9 mouse cellular contexts compared by ENCODE assay signal in the genomic region with DNA sequence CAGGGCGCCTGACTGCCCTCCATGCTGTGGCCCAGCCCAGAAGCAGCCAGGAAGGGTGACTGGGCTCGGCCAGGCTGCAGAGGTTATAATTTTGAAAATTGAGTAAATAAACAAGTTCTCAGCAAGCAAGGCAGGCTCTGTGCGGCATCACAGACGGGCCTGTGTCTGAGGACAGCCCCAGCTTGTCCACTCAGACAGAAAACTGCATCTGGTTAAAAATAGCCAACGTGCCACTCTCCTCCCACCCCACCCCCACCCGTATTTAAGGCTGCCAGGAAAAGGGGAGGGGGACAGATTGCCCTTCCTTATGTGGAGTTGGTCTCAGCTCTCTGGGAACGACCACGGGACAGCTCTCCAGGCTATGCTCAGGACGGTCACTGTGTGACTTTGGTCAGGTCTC. TPM values are rescaled to one million over a fixed set of nuclear protein-coding genes. Genes with fewer than 3 reads are reported as not detected.
DNase-seq lines count a peak whose midpoint lies in the region; ATAC-seq and TF ChIP-seq lines count a peak whose summit lies in the region.
"Had no signal": no experiment of that assay in that cellular context is flagged by ENCODE, and none has a peak within 500 bp of the region (broad histone marks: within the 10 kb centered on the region; RNA-seq: fewer than 3 reads in every experiment).

No protein-coding gene starts in this region.

- H3ac ChIP-seq in myocyte (ENCODE audit: control insufficient read depth, insufficient read length) = no peak overlapping the region

- H3K4me1 ChIP-seq in lung, embryonic 14.5 days (ENCODE audit: insufficient read depth) = peaks cover 32% of the 10 kb centered on the region
- no peaks in the 10 kb centered on the region for H3K4me1 ChIP-seq in hindbrain, embryonic 11.5 days (replicated peaks; ENCODE audit: control insufficient read depth, insufficient read depth, low read length)

- H3K79me2 ChIP-seq in myocyte (ENCODE audit: control insufficient read depth, insufficient read depth) = peaks cover 100% of the 10 kb centered on the region

- H3K9me3 ChIP-seq in lung, embryonic 14.5 days (ENCODE audit: low read depth, low read length) = no peaks in the 10 kb centered on the region
- no peaks in the 10 kb centered on the region for H3K9me3 ChIP-seq in hindbrain, embryonic 11.5 days (ENCODE audit: control insufficient read depth, low read length)

- no peak for TF ChIP-seq CTCF in gastrocnemius, adult 2 months (IDR thresholded peaks at IDR 0.05)
- no peak for TF ChIP-seq CTCF in lung, embryonic 14.5 days (IDR thresholded peaks at IDR 0.05; ENCODE audit: low read depth)

- peak overlapping the region; percentile 40 for H3K9ac ChIP-seq in lung, embryonic 14.5 days
- no peak overlapping the region for H3K9ac ChIP-seq in hindbrain, embryonic 11.5 days (ENCODE audit: low read depth, low read length)

- peak; percentile 11 for TF ChIP-seq POLR2A in myocyte (IDR thresholded peaks at IDR 0.05; ENCODE audit: insufficient read length, low read depth)

- intact Hi-C loops in gastrocnemius, adult 2 months (cut with DNase I) = no loop called here

- no peaks in the 10 kb centered on the region for H3K27me3 ChIP-seq in lung, embryonic 14.5 days (ENCODE audit: insufficient read depth, low read length)
- H3K27me3 ChIP-seq in hindbrain, embryonic 11.5 days (ENCODE audit: control insufficient read depth, insufficient read depth, low read length) = no peaks in the 10 kb centered on the region
- no peaks in the 10 kb centered on the region for H3K27me3 ChIP-seq in myocyte (ENCODE audit: control insufficient read depth, insufficient read depth, insufficient read length)

- DNase-seq in gastrocnemius, adult 2 months = no peak
- DNase-seq in gastrocnemius, postnatal 4 days (ENCODE audit: low spot score in 2 of 2) = no peak
- peak; percentile 62 for DNase-seq in lung, embryonic 14.5 days
- no peak for DNase-seq in lung, postnatal 14 days
- DNase-seq in hindbrain, embryonic 11.5 days (ENCODE audit: low spot score) = no peak
- DNase-seq in adrenal gland, adult 18-20 months (ENCODE audit: low spot score in 2 of 2) = no peak
- no peak for DNase-seq in frontal cortex, postnatal 10 days (ENCODE audit: low spot score in 2 of 2)
- DNase-seq: thymus, postnatal 14 days had no signal

- no peaks in the 10 kb centered on the region for H3K36me3 ChIP-seq in lung, embryonic 14.5 days (ENCODE audit: insufficient read depth)
- no peaks in the 10 kb centered on the region for H3K36me3 ChIP-seq in hindbrain, embryonic 11.5 days (ENCODE audit: control insufficient read depth, insufficient read depth, low read length)
- peaks cover 8% of the 10 kb centered on the region for H3K36me3 ChIP-seq in myocyte (ENCODE audit: control insufficient read depth, insufficient read depth)

- peak overlapping the region; percentile 53 for H3K27ac ChIP-seq in gastrocnemius, adult 2 months
- H3K27ac ChIP-seq in lung, embryonic 14.5 days (ENCODE audit: low read depth) = peak overlapping the region; percentile 92
- peak overlapping the region; percentile 54; the same call in 1 of the 2 replicates for H3K27ac ChIP-seq in hindbrain, embryonic 11.5 days (ENCODE audit: low read depth, low read length)

- H3K4me3 ChIP-seq in gastrocnemius, adult 2 months = no peak overlapping the region
- H3K4me3 ChIP-seq in lung, embryonic 14.5 days (ENCODE audit: low read depth, low read length) = no peak overlapping the region
- H3K4me3 ChIP-seq in hindbrain, embryonic 11.5 days (ENCODE audit: low read depth, low read length) = no peak overlapping the region
- no peak overlapping the region for H3K4me3 ChIP-seq in myocyte

- whole genome bisulfite sequencing in lung, embryonic 14.5 days = 6% methylated on average over 9 of the region's 9 CpGs
- 42% methylated on average over 8 of the region's 9 CpGs for WGBS in hindbrain, embryonic 11.5 days

- H3K4me2 ChIP-seq in lung, embryonic 14.5 days = peak overlapping the region; percentile 41
- H3K4me2 ChIP-seq in hindbrain, embryonic 11.5 days (replicated peaks; ENCODE audit: low read depth, low read length) = no peak overlapping the region
- peak overlapping the region; percentile 20 for H3K4me2 ChIP-seq in myocyte (ENCODE audit: low read depth)

- peak; percentile 45; the same call in 1 of the 2 replicates for ATAC-seq in lung, embryonic 14.5 days (ENCODE audit: insufficient read depth)
- ATAC-seq in hindbrain, embryonic 11.5 days (ENCODE audit: low FRiP score) = no peak

TF ChIP-seq in myocyte, 11 proteins besides CTCF, POLR2A, EP300 and RAD21:
- TF ChIP-seq POLR2AphosphoS2 (IDR thresholded peaks at IDR 0.05; ENCODE audit: insufficient read length, low read depth) = no peak
- TF ChIP-seq MAX (IDR thresholded peaks at IDR 0.05; ENCODE audit: low read depth) = no peak
- TF ChIP-seq MYOD1 (IDR thresholded peaks at IDR 0.05; ENCODE audit: control insufficient read depth in 1 of 3, insufficient read length in 2 of 3, low read depth in 2 of 3) = no peak
- no peak for TF ChIP-seq CEBPB (IDR thresholded peaks at IDR 0.05; ENCODE audit: insufficient read depth, poor library complexity, severe bottlenecking)
- no peak for TF ChIP-seq E2F4 (IDR thresholded peaks at IDR 0.05; ENCODE audit: insufficient read depth)
- TF ChIP-seq REST (IDR thresholded peaks at IDR 0.05; ENCODE audit: insufficient read depth, insufficient read length) = no peak
- no peak for TF ChIP-seq TCF3 (IDR thresholded peaks at IDR 0.05; ENCODE audit: insufficient read length, low read depth)
- no peak for TF ChIP-seq USF1 (IDR thresholded peaks at IDR 0.05; ENCODE audit: low read depth)
- TF ChIP-seq TCF12 (IDR thresholded peaks at IDR 0.05; ENCODE audit: insufficient read depth, poor library complexity, severe bottlenecking) = no peak
- no peak for TF ChIP-seq MYOG (IDR thresholded peaks at IDR 0.05; ENCODE audit: control insufficient read depth in 1 of 3, insufficient read depth in 1 of 3, insufficient read length in 2 of 3, low read depth in 2 of 3)
- no peak for TF ChIP-seq SRF (IDR thresholded peaks at IDR 0.05; ENCODE audit: control insufficient read depth, insufficient read length, low read depth)
TF ChIP-seq in myocyte: peak in this region for 0.

RNA-seq across cellular contexts. Expression of a gene that starts 12.1 kb away (rescaled TPM):
- 1 to 10 TPM; 4.8 to 7.2 TPM for total RNA-seq in gastrocnemius, adult 2 months (2021)
- 10 to 100 TPM; 26.8 to 27.5 TPM for total RNA-seq in gastrocnemius, postnatal 4 days (2021)
- polyA plus RNA-seq in lung, embryonic 14.5 days (2014; fragmentation: Nextera tagmentation; extraction: Ambion mirVana) = 41.2 and 46.5 TPM in 2 replicates
- 11.6 and 13.1 TPM in 2 replicates for polyA plus RNA-seq in hindbrain, embryonic 11.5 days (2014; fragmentation: Nextera tagmentation; extraction: Ambion mirVana)
- 204 TPM for polyA plus RNA-seq in myocyte (2012; fragmentation: generic; extraction: Trizol)
- 10 to 100 TPM; 19.1 to 32.7 TPM for total RNA-seq in adrenal gland, adult 18-20 months (2021)

RNA-seq across cellular contexts. Expression of a gene that starts 41.0 kb away (rescaled TPM):
- 1 to 10 TPM; 2.0 to 3.9 TPM for total RNA-seq in gastrocnemius, adult 2 months (2021)
- total RNA-seq in gastrocnemius, postnatal 4 days (2021) = 10 to 100 TPM; 16.3 to 16.9 TPM
- polyA plus RNA-seq in lung, embryonic 14.5 days (2014; fragmentation: Nextera tagmentation; extraction: Ambion mirVana) = 20.7 and 22.2 TPM in 2 replicates
- polyA plus RNA-seq in hindbrain, embryonic 11.5 days (2014; fragmentation: Nextera tagmentation; extraction: Ambion mirVana) = 62.8 and 64.7 TPM in 2 replicates
- polyA plus RNA-seq in myocyte (2012; fragmentation: generic; extraction: Trizol) = 32.2 TPM
- 10 to 100 TPM; 22.1 to 36.6 TPM for total RNA-seq in adrenal gland, adult 18-20 months (2021)
